Mouse (Mus musculus) C2C12 (cell line): Measurements from ENCODE around the gene Plekhm1.

ENCODE experiments used
- CTCF ChIP-seq: IDR thresholded peaks from one replicate; pipeline ENCODE4 v1.5.1; 2011; ENCODE audit not compliant: control insufficient read depth, insufficient read depth, insufficient read length
- FOSL1 ChIP-seq: IDR thresholded peaks from one replicate; pipeline ENCODE4 v1.8.0; 2011; ENCODE audit warnings: mild to moderate bottlenecking, low read length; ENCODE audit not compliant: poor library complexity, insufficient read depth, severe bottlenecking
- USF1 ChIP-seq: IDR thresholded peaks from one replicate; pipeline ENCODE4 v1.6.1; 2011; ENCODE audit warnings: low read depth, mild to moderate bottlenecking, control low read depth, moderate library complexity

GRCm38 (mm10) chr11:103394025-103394424 lies 18.5 kb downstream of the Plekhm1 start:
- TF ChIP-seq CTCF (no peak), FOSL1 (no peak), USF1 (no peak)
